Mouse (Mus musculus) brain, embryonic 14.5 days (tissue): ENCODE measurements at regions not wholly inside any gene's neighbourhood (a gene's known extent, or its start where the extent isn't known, plus 50 kb on each side); places are given as distances from the start of the nearest gene placed in this dataset.

ENCODE experiments used
- CTCF ChIP-seq: fragments of 200-500 bp; IDR thresholded peaks from 2 replicates; pipeline ENCODE4 v1.5.1; 2012; ENCODE audit warnings: inconsistent platforms, mild to moderate bottlenecking, moderate library complexity, borderline replicate concordance; ENCODE audit not compliant: insufficient read depth, insufficient read length; ENCODE audit errors: extremely low read depth
- POLR2A ChIP-seq: fragments of 200-500 bp; IDR thresholded peaks from 2 replicates; pipeline ENCODE4 v1.6.1; 2012; ENCODE audit warnings: mild to moderate bottlenecking, inconsistent platforms, borderline replicate concordance; ENCODE audit not compliant: poor library complexity, insufficient read depth, insufficient read length, severe bottlenecking; ENCODE audit errors: extremely low read depth

DNA sequence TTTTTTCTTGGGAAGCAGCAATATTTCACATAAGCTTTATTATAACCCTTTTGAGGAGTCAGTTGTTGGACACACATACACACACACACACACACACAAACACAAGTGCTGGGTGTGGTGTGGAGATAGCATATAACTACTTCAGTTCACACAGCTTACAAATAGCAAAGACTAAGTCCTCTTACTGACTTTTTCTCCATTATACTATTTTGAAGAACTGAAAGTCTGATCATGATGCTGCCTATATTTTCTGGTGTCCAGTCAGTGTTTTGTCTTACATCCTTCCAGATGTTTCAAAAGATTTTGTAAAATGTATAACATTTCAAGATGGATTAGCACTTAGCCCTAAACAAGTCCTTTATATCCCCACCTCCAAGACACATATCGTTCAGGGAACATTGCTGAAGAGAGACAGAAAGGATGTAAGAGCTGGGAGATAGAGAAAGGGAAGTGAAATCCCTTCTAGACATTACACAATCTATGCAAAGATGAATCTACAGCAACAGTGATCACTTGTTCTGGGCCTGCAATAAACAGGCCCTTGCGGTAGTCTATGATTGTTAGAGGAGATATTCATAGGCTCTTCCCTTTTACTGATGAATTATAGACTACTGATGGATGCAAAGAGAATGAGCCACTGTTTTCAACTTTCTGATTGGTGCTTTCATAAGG, 72.2 kb downstream of the Naa11 start:
- no peak for TF ChIP-seq CTCF
- TF ChIP-seq POLR2A, result no peak
